Mouse (Mus musculus) hindbrain, embryonic 14.5 days (tissue): ENCODE results near the gene Fasn. TPM values are rescaled to one million over a fixed set of nuclear protein-coding genes. Genes with fewer than 3 reads are reported as not detected.
A peak's percentile ranks its signal among the peaks of the same experiment; 100 is the strongest.
"Not testable (repeated sequence)": the region's sequence is repeated elsewhere in the genome, so short reads cannot be mapped to it uniquely, and the experiment has no call there.

Source experiments
- ATAC-seq: fragments of 200-750 bp; cut with Nextera tagmentation; 2 replicates; pipeline ENCODE4 v1.8.0; 2017; ENCODE audit warnings: moderate number of reproducible peaks, mild to moderate bottlenecking, moderate TSS enrichment, moderate library complexity; ENCODE audit not compliant: low FRiP score
- DNase-seq: peaks from one replicate; pipeline ENCODE4 v3.0.0-alpha.2; 2015; ENCODE audit warnings: low spot score
- H3K27ac ChIP-seq: fragments of 300-500 bp; sonication (generic); 2 replicates; pipeline ENCODE4 v1.5.1; 2014; ENCODE audit warnings: mild to moderate bottlenecking, moderate library complexity
- H3K27me3 ChIP-seq: fragments of 300-500 bp; sonication (generic); 2 replicates; pipeline ENCODE4 v1.6.1; 2014; ENCODE audit warnings: mild to moderate bottlenecking, low read length, mixed read lengths; ENCODE audit not compliant: control insufficient read depth, insufficient read depth
- H3K36me3 ChIP-seq: fragments of 300-500 bp; sonication (generic); replicated peaks from 2 replicates; pipeline ENCODE4 v1.6.1; 2014; ENCODE audit not compliant: control insufficient read depth, insufficient read depth
- H3K4me1 ChIP-seq: fragments of 300-500 bp; sonication (generic); replicated peaks from 2 replicates; pipeline ENCODE4 v1.6.1; 2014; ENCODE audit warnings: antibody characterized with exemption, low read length, mixed read lengths; ENCODE audit not compliant: control insufficient read depth, insufficient read depth
- H3K4me2 ChIP-seq: fragments of 300-500 bp; sonication (generic); replicated peaks from 2 replicates; pipeline ENCODE4 v1.6.1; 2014; ENCODE audit warnings: mild to moderate bottlenecking, moderate library complexity
- H3K4me3 ChIP-seq: fragments of 300-500 bp; sonication (generic); replicated peaks from 2 replicates; pipeline ENCODE4 v1.5.1; 2014; ENCODE audit warnings: mild to moderate bottlenecking, low read length
- H3K9ac ChIP-seq: fragments of 300-500 bp; sonication (generic); 2 replicates; pipeline ENCODE4 v1.6.1; 2014
- H3K9me3 ChIP-seq: fragments of 300-500 bp; sonication (generic); 2 replicates; pipeline ENCODE4 v1.6.1; 2016; ENCODE audit warnings: low read length; ENCODE audit not compliant: control insufficient read depth
- WGBS: fragments of 180-500 bp; shearing (Covaris S2); extraction: QIAGEN DNeasy Blood & Tissue Kit; methylation state at CpG from one replicate; pipeline ENCODE4 v1.1.7; 2014; 5-methylcytosine and 5-hydroxymethylcytosine counted together
- polyA plus RNA-seq: library from polyadenylated mRNA; unstranded; fragments of >200 nt; fragmentation: Nextera tagmentation; extraction: Ambion mirVana; gene quantifications from 2 replicates; pipeline ENCODE4 v1.2.1, GENCODE M21; 2014

Fasn gene
- polyA plus RNA-seq, 1 experiment from 2014 or later = 119 TPM

GRCm38 (mm10) chr11:120789810-120790209 lies 34.5 kb downstream of the Fasn start:
- H3K4me3 ChIP-seq = no peak overlapping the region
- peaks cover 82% of the 10 kb centered on the region for H3K36me3 ChIP-seq
- H3K4me2 ChIP-seq = no peak overlapping the region
- H3K4me1 ChIP-seq = peaks cover 6% of the 10 kb centered on the region
- H3K27ac ChIP-seq = no peak overlapping the region
- WGBS = 92% methylated on average over 3 of the region's 3 CpGs
- ATAC-seq = no peak
- H3K9ac ChIP-seq = no peak overlapping the region
- no peaks in the 10 kb centered on the region for H3K9me3 ChIP-seq
- no peak for DNase-seq
- H3K27me3 ChIP-seq = no peaks in the 10 kb centered on the region

GRCm38 (mm10) chr11:120789355-120789754 lies 35.0 kb downstream of the Fasn start:
- ATAC-seq = no peak
- Histone ChIP-seq H3K9me3 (no peaks in the 10 kb centered on the region), H3K27me3 (no peaks in the 10 kb centered on the region), H3K27ac (no peak overlapping the region), H3K36me3 (peaks cover 80% of the 10 kb centered on the region), H3K4me2 (no peak overlapping the region), H3K4me1 (peaks cover 7% of the 10 kb centered on the region), H3K9ac (no peak overlapping the region), H3K4me3 (no peak overlapping the region)
- WGBS = 84% methylated on average over 4 of the region's 4 CpGs
- DNase-seq = no peak

- not testable (repeated sequence) for H3K27me3 ChIP-seq, DNase-seq, H3K4me1 ChIP-seq, ATAC-seq, H3K9ac ChIP-seq, H3K4me3 ChIP-seq, H3K9me3 ChIP-seq, H3K27ac ChIP-seq, H3K4me2 ChIP-seq
- WGBS = 90% methylated on average over 9 of the region's 10 CpGs
- H3K36me3 ChIP-seq = peaks cover 75% of the 10 kb centered on the region
These were observed 35.9 kb downstream of the Fasn start for GRCm38 (mm10) chr11:120788460-120788859.

- no peak for ATAC-seq
- H3K36me3 ChIP-seq = peaks cover 67% of the 10 kb centered on the region
These were observed 39.2 kb downstream of the Fasn start for GRCm38 (mm10) chr11:120785145-120785544.

GRCm38 (mm10) chr11:120784064-120784791 lies 40.1 kb downstream of the Fasn start, which contains the start of the genes Rfng and Gps1:
TSS of gene Rfng (minus strand) at chr11:120784207.
TSS of gene Gps1 (plus strand) at chr11:120784272.
- H3K9me3 ChIP-seq = no peaks in the 10 kb centered on the region
- H3K27ac ChIP-seq = peak within 1 kb of the TSS; percentile 84
- peaks cover 67% of the 10 kb centered on the region for H3K36me3 ChIP-seq
- H3K4me2 ChIP-seq = peak within 1 kb of the TSS; percentile 94
- no peaks in the 10 kb centered on the region for H3K27me3 ChIP-seq
- peak; percentile 83 for DNase-seq
- peak; percentile 85 for ATAC-seq
- WGBS = under 1% methylated on average over 93 of the region's 107 CpGs
- peak within 1 kb of the TSS; percentile 98 for H3K9ac ChIP-seq
- H3K4me3 ChIP-seq = peak within 1 kb of the TSS; percentile 99
- H3K4me1 ChIP-seq = peaks cover 16% of the 10 kb centered on the region

More at GRCm38 (mm10) chr11:120785145-120785544, 39.2 kb downstream of the Fasn start:
- 43% methylated on average over 9 of the region's 9 CpGs for WGBS
- Histone ChIP-seq H3K4me1 (peaks cover 16% of the 10 kb centered on the region), H3K4me3 (peak overlapping the region; percentile 99), H3K9ac (peak overlapping the region; percentile 98), H3K4me2 (peak overlapping the region; percentile 94), H3K27ac (no peak overlapping the region), H3K27me3 (no peaks in the 10 kb centered on the region), H3K9me3 (no peaks in the 10 kb centered on the region)
- no peak for DNase-seq

- peaks cover 67% of the 10 kb centered on the region for H3K36me3 ChIP-seq
- no peaks in the 10 kb centered on the region for H3K27me3 ChIP-seq
- peak overlapping the region; percentile 94 for H3K4me2 ChIP-seq
- no peaks in the 10 kb centered on the region for H3K9me3 ChIP-seq
- DNase-seq = peak; percentile 28
- peak overlapping the region; percentile 99 for H3K4me3 ChIP-seq
- H3K4me1 ChIP-seq = peaks cover 16% of the 10 kb centered on the region
- peak overlapping the region; percentile 98 for H3K9ac ChIP-seq
- peak overlapping the region; percentile 84 for H3K27ac ChIP-seq
- 1% methylated on average over 42 of the region's 42 CpGs for WGBS
- 0 out of 2 replicates have a peak, but pooled peaks have one; percentile 18 for ATAC-seq
These were observed 40.8 kb downstream of the Fasn start for GRCm38 (mm10) chr11:120783426-120784063.

GRCm38 (mm10) chr11:120781361-120781760 lies 43.0 kb downstream of the Fasn start:
- H3K4me2 ChIP-seq, H3K4me3 ChIP-seq, H3K27me3 ChIP-seq, H3K9me3 ChIP-seq, ATAC-seq, H3K27ac ChIP-seq, DNase-seq, H3K9ac ChIP-seq: not testable (repeated sequence)
- H3K4me1 ChIP-seq = peaks cover 19% of the 10 kb centered on the region
- peaks cover 45% of the 10 kb centered on the region for H3K36me3 ChIP-seq
- 94% methylated on average over 6 of the region's 6 CpGs for WGBS

GRCm38 (mm10) chr11:120779876-120780275 lies 44.5 kb downstream of the Fasn start:
- Histone ChIP-seq H3K4me3 (no peak overlapping the region), H3K4me2 (no peak overlapping the region), H3K4me1 (peaks cover 15% of the 10 kb centered on the region), H3K9me3 (no peaks in the 10 kb centered on the region), H3K36me3 (peaks cover 39% of the 10 kb centered on the region), H3K9ac (no peak overlapping the region), H3K27ac (no peak overlapping the region), H3K27me3 (no peaks in the 10 kb centered on the region)
- WGBS = 74% methylated on average over 1 of the region's 1 CpGs
- no peak for ATAC-seq
- DNase-seq = no peak

- Histone ChIP-seq H3K9me3 (no peaks in the 10 kb centered on the region), H3K4me1 (peaks cover 4% of the 10 kb centered on the region; the same call in 1 of the 2 replicates), H3K9ac (no peak overlapping the region), H3K36me3 (peaks cover 30% of the 10 kb centered on the region), H3K4me2 (no peak overlapping the region), H3K4me3 (no peak overlapping the region), H3K27me3 (no peaks in the 10 kb centered on the region), H3K27ac (no peak overlapping the region)
- WGBS = 23% methylated on average over 6 of the region's 6 CpGs
- DNase-seq (no peak), ATAC-seq (no peak)
These were observed 47.2 kb downstream of the Fasn start for GRCm38 (mm10) chr11:120777123-120777522.
